Mouse (Mus musculus) left cerebral cortex, adult 2 months (tissue): Measurements from ENCODE around the gene Slc41a3. TPM values are rescaled to one million over a fixed set of nuclear protein-coding genes. Genes with fewer than 3 reads are reported as not detected.
A peak's percentile ranks its signal among the peaks of the same experiment; 100 is the strongest.

Experiments
- DNase-seq, 2 experiments: peaks; one replicate each; pipeline ENCODE4 v3.0.0; 2021 to 2022; ENCODE audit warnings: low spot score in 2 of 2, mixed read lengths in 1 of 2; ENCODE audit errors: extremely low spot score in 1 of 2
- H3K27ac ChIP-seq: fragments of 200-600 bp; 2 replicates; pipeline ENCODE4 v1.8.1; 2022
- H3K4me3 ChIP-seq: fragments of 200-600 bp; 2 replicates; pipeline ENCODE4 v1.8.1; 2022
- CTCF ChIP-seq: fragments of 200-600 bp; IDR thresholded peaks from 2 replicates; pipeline ENCODE4 v1.8.1; 2022; ENCODE audit warnings: antibody characterized with exemption, mild to moderate bottlenecking, moderate library complexity
- intact Hi-C: fragments of 180-260 bp; cut with DNase I; formaldehyde crosslinking; loops from one replicate; pipeline ENCODE4 v1.15.1; 2025
- total RNA-seq, 2 experiments: library from RNA; stranded (reverse); gene quantifications; 2 replicates each; pipeline ENCODE4 v1.2.3; 2021

Slc41a3 gene
- total RNA-seq, 2 experiments from 2014 or later = 3.8 to 4.5 TPM

DNA sequence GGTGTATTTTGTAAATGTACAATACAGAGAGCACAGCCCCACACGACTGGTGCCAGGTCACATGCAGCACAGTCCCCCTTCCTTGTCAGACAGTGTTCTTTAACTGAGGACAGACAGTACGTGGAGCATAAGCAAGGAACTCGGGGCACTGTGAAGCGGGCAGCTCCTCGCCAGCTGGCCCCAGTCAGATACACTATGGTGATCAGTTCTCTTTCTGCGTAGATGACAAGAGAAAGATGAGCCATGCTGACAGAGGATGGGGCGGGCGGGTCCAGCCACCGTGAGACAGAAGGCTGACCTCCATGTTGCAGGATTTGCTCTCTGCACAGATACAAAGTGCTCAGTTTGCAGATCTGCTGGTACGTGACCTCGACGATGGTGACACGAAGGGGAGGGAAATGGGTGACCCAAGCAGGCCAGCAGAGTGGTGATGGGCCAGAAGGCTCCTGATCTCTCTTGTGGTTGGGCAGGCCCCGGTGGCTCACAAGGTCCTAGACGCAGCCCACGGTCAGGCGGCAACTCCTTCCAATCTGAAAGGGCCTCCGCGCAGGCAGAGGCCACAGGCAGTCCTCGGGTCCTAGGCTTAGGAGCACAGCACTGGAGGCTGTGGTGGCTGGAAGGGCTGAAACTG is 56.0 kb downstream of the Slc41a3 start:
- H3K27ac ChIP-seq = no peak overlapping the region
- TF ChIP-seq CTCF = no peak
- DNase-seq = no peak
- H3K4me3 ChIP-seq = no peak overlapping the region
- intact Hi-C loops = loop anchor here (10.0 kb wide), 1 partner anchor 474 kb away; no protein-coding TSS in a partner anchor

DNA sequence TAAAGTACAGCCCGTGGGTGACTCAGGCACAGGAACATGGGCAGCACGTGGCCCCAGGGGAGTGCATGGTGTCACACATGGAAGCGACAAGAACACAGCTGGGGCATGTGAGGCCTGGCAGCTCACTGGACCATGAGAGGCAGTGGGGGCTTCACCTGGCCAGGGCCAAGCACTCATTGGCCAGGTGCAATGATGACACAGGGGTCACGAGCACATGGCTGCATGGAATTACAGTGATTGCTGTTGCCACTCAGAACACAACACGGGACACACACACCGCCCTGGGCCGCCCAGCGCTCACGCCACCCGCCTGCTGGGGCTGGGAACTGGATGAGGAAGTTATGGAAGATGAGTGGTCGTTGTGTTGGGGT is 56.5 kb downstream of the Slc41a3 start:
- no peak overlapping the region for H3K27ac ChIP-seq
- intact Hi-C loops = loop anchor here (10.0 kb wide), 1 partner anchor 474 kb away; no protein-coding TSS in a partner anchor
- no peak for DNase-seq
- no peak for TF ChIP-seq CTCF
- no peak overlapping the region for H3K4me3 ChIP-seq

DNA sequence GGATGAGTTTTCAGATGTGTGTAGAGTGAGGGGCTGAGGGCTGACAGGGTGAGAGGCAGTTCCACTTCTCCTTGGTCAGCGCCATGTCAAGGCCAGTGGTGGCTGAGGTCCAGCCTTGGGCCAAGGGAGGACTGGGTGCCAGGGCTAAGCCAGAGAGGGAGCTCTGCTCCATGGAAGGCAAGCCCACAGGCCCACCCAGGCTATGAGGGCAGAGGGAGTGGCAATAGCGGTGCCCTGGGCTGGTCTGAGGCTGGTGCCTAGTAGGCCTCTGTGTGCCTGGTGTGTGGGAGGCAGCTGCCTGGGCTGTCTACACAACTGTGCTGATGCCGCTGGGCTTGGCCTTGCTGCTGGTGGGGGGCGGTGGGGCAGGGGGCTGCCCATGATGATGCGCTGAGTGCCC is 57.6 kb downstream of the Slc41a3 start:
- no peak for DNase-seq
- TF ChIP-seq CTCF = no peak
- Histone ChIP-seq H3K27ac (no peak overlapping the region), H3K4me3 (no peak overlapping the region)
- intact Hi-C loops = loop anchor here (10.0 kb wide), 1 partner anchor 473 kb away; no protein-coding TSS in a partner anchor

DNA sequence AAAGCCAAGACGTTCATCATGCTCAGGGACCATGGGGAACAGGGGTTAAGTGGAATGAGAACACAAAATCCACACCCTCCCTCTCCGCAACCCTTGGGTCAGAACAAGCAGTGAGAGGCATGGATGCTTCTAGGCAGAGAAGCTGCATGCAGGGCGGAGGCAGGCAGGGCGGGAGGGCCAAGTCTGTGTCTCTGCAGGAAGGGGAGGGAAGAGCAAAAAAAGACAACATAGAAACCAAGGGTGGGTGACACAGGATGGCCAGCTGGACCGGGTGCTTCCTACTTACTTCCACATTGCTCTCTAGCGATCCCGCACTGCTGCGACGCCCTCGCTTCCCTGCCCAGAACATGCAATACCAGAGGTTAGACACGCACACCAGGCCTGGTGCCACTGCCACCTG is 59.2 kb downstream of the Slc41a3 start:
- intact Hi-C loops = loop anchor here (10.0 kb wide), 1 partner anchor 471 kb away; no protein-coding TSS in a partner anchor
- DNase-seq = no peak
- Histone ChIP-seq H3K27ac (no peak overlapping the region), H3K4me3 (no peak overlapping the region)
- no peak for TF ChIP-seq CTCF

- intact Hi-C loops = loop anchor here (10.0 kb wide), 1 partner anchor 466 kb away; no protein-coding TSS in a partner anchor
- Histone ChIP-seq H3K27ac (no peak overlapping the region), H3K4me3 (no peak overlapping the region)
- TF ChIP-seq CTCF = no peak
- DNase-seq = no peak
Observed at GRCm38 (mm10) chr6:90668693-90669092, 64.2 kb downstream of the Slc41a3 start.

DNA sequence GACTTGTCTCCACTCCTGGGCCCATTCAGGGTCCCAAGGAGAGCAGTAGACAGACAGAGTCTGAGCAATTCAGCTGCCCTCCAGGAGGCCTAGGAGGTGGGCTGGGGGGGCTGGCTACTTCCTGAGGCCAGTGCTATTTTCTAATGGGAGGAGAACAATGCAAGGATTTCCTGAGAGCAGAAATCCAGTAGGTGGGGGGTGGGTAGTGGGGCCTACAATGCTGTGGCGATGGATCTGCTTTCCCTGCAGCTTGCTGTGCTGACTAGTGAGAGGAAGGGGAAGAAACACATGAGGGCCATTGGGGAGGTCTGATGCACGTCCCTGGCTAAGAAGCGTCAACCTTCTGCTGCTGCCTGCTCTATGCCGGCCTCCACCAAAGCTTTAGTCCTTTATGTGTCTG is 74.2 kb downstream of the Slc41a3 start:
- H3K27ac ChIP-seq = peak overlapping the region; percentile 8; the same call in 1 of the 2 replicates
- DNase-seq = no peak
- intact Hi-C loops = no loop called here
- TF ChIP-seq CTCF = no peak
- no peak overlapping the region for H3K4me3 ChIP-seq

- intact Hi-C loops = no loop called here
- no peak for DNase-seq
- no peak for TF ChIP-seq CTCF
- Histone ChIP-seq H3K4me3 (no peak overlapping the region), H3K27ac (no peak overlapping the region)
Observed at GRCm38 (mm10) chr6:90680401-90680800, 75.9 kb downstream of the Slc41a3 start.

- no peak for DNase-seq
- intact Hi-C loops = no loop called here
Observed at GRCm38 (mm10) chr6:90683831-90684532, 79.5 kb downstream of the Slc41a3 start.

DNA sequence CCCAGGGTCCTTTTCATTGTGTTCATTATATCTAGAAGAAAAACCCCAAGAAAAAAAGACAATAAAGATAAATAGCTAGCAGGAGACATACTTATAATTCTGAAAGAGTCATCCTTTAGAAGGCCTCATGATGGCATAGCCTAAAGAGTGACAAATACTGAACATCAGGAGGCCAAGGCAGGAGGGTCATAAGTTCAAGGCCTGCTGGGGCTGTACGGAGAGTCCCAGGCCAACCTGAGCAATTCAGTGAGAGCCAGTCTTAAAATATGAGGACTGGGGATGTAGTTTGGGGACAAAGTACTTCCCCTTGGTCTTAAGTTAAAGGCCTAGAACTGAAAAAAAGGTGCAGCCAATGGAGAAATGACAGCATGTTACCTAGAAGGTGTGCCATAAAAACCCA is 82.3 kb downstream of the Slc41a3 start:
- H3K27ac ChIP-seq = no peak overlapping the region
- DNase-seq = no peak
- intact Hi-C loops = no loop called here
- no peak for TF ChIP-seq CTCF
- no peak overlapping the region for H3K4me3 ChIP-seq

More at GRCm38 (mm10) chr6:90683831-90684532, 79.5 kb downstream of the Slc41a3 start:
- H3K27ac ChIP-seq = no peak overlapping the region; the same call in 1 of the 2 replicates
- no peak for TF ChIP-seq CTCF
- H3K4me3 ChIP-seq = no peak overlapping the region

- Histone ChIP-seq H3K27ac (no peak overlapping the region), H3K4me3 (no peak overlapping the region)
- TF ChIP-seq CTCF = no peak
- intact Hi-C loops = no loop called here
- DNase-seq = no peak
Observed at GRCm38 (mm10) chr6:90688003-90688402, 83.5 kb downstream of the Slc41a3 start.

- intact Hi-C loops = no loop called here
- no peak overlapping the region for H3K4me3 ChIP-seq
- no peak; the same call in 1 of the 2 replicates for TF ChIP-seq CTCF
- no peak for DNase-seq
- H3K27ac ChIP-seq = peak overlapping the region; percentile 59
Observed at GRCm38 (mm10) chr6:90688742-90689141, 84.2 kb downstream of the Slc41a3 start.

DNA sequence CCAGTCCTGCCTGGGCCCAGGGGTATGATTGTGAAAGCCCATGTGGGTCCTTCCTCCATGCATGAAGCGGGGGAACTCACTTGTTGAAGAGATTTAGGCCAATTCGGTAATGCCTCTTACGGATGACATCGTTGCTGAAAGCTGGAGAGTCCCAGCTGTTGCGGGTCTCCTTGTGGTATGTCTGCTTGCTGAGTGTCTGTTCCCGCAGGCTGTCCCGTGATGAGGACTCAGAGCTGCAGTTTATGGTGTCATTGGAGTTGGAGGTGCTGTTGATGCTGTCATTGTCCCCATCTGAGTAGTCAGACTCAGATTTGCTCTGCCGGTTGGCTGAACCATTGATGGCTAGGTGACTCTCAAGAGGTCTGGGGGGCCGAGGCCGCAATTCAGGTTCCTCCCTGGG is 85.0 kb downstream of the Slc41a3 start:
- intact Hi-C loops = no loop called here
- DNase-seq = no peak
- peak overlapping the region; percentile 59 for H3K27ac ChIP-seq
- no peak overlapping the region for H3K4me3 ChIP-seq
- TF ChIP-seq CTCF = no peak
